Mouse (Mus musculus) thymus, adult 2 months (tissue): ENCODE results near the gene Ssh2.

Source experiments
- CTCF ChIP-seq: fragments of 200-500 bp; IDR thresholded peaks from 2 replicates; pipeline ENCODE4 v1.5.1; 2012; ENCODE audit warnings: mild to moderate bottlenecking, control low read depth, low read length, moderate library complexity, borderline replicate concordance; ENCODE audit not compliant: control insufficient read depth, poor library complexity, insufficient read depth; ENCODE audit errors: extremely low read depth
- POLR2A ChIP-seq: fragments of 200-500 bp; IDR thresholded peaks from 2 replicates; pipeline ENCODE4 v1.6.1; 2012; ENCODE audit warnings: mild to moderate bottlenecking, low read length, control low read depth, moderate library complexity; ENCODE audit not compliant: control insufficient read depth, poor library complexity, insufficient read depth; ENCODE audit errors: extremely low read depth

- no peak for TF ChIP-seq CTCF
- TF ChIP-seq POLR2A, result no peak
Observed at GRCm38 (mm10) chr11:77349698-77350097, 133.6 kb downstream of the Ssh2 start.
